Mouse (Mus musculus): ENCODE results near the gene Rec114. TPM values are rescaled to one million over a fixed set of nuclear protein-coding genes. Genes with fewer than 3 reads are reported as not detected.

Rec114 gene
- polyA plus RNA-seq, 1 experiment from 2014 or later, result 1.7 TPM

DNA sequence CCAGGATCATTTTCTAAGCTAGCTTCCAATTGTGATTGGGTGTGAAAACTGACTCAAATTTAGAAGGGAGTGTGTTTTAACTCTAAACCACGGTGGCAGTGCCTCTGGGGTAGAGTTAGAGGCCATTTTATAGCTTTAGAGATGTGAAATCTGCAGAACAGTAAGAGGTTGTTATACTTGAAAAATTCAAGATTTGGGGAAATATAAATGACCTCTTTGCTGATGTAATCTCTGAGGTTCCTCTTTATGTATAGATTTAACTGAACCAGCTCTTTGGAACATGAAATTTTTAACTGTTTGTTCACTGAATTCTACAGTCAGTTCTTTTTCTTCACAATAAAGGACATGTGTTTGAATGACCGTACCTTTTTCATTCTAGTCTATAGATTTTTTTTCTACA is 113.3 kb downstream of the Rec114 start:
- no peak overlapping the region for H3K4me3 ChIP-seq
- ATAC-seq (ENCODE audit: insufficient number of reproducible peaks, insufficient read depth, low FRiP score, low TSS enrichment, low read depth), result no peak
- 79% methylated on average over 2 of the region's 2 CpGs for WGBS

DNA sequence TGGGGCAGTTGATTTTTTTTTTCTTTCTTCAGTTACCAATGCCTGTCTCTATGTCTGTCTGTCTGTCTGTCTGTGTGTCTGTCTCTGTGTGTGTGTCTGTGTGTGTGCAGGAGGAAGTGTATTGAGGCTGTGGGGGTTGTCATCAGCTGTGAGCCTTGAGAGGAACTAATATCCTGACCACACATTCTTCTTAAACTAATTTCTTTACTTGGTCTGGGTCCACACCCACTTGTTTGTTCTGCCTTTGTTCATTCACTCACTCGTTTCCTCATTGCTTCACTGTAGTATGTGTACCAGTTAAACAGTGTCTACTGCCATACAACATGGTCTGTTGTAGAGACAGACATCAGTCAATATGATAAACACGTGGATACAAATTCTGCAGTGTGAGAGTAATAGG is 116.6 kb downstream of the Rec114 start:
- Histone ChIP-seq H3K27me3 (no peaks in the 10 kb centered on the region), H3K4me3 (no peak overlapping the region), H3K4me2 (no peak overlapping the region), H3K9ac (no peak overlapping the region), H3K27ac (no peak overlapping the region), H3K4me1 (no peaks in the 10 kb centered on the region), H3K36me3 (peaks cover 14% of the 10 kb centered on the region), H3K9me3 (no peaks in the 10 kb centered on the region)
- WGBS, result 76% methylated on average over 2 of the region's 2 CpGs
- no peak for ATAC-seq (ENCODE audit: insufficient number of reproducible peaks, insufficient read depth, low FRiP score, low TSS enrichment, low read depth)

More for the DNA sequence above, 113.3 kb downstream of the Rec114 start:
- no peaks in the 10 kb centered on the region for H3K27me3 ChIP-seq
- peaks cover 29% of the 10 kb centered on the region for H3K36me3 ChIP-seq
- H3K4me2 ChIP-seq, result no peak overlapping the region
- no peak overlapping the region for H3K9ac ChIP-seq
- H3K9me3 ChIP-seq, result no peaks in the 10 kb centered on the region
- H3K27ac ChIP-seq, result no peak overlapping the region
- no peaks in the 10 kb centered on the region for H3K4me1 ChIP-seq

DNA sequence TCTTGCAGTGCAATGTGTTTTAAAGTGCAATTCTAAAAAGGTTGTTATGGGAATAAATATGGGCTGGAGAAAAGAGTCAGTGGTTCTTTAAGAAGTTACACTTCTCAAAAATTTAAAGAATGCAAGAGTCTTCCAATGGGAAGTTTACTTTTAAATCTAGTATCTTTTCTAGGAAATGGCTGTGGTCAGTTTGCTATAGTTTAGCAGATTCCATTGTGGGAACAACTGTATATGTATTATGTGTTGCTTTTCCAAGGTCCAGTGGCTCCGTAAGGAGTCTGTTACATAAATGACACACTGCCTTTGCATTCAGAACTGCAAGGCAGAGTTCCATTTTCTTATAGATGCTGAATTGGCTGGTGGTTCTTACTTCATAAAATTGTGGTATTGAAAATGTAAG is 120.8 kb downstream of the Rec114 start:
- H3K9ac ChIP-seq, result no peak overlapping the region
- WGBS, result 63% methylated on average over 1 of the region's 1 CpGs
- no peak for ATAC-seq (ENCODE audit: insufficient number of reproducible peaks, insufficient read depth, low FRiP score, low TSS enrichment, low read depth)

DNA sequence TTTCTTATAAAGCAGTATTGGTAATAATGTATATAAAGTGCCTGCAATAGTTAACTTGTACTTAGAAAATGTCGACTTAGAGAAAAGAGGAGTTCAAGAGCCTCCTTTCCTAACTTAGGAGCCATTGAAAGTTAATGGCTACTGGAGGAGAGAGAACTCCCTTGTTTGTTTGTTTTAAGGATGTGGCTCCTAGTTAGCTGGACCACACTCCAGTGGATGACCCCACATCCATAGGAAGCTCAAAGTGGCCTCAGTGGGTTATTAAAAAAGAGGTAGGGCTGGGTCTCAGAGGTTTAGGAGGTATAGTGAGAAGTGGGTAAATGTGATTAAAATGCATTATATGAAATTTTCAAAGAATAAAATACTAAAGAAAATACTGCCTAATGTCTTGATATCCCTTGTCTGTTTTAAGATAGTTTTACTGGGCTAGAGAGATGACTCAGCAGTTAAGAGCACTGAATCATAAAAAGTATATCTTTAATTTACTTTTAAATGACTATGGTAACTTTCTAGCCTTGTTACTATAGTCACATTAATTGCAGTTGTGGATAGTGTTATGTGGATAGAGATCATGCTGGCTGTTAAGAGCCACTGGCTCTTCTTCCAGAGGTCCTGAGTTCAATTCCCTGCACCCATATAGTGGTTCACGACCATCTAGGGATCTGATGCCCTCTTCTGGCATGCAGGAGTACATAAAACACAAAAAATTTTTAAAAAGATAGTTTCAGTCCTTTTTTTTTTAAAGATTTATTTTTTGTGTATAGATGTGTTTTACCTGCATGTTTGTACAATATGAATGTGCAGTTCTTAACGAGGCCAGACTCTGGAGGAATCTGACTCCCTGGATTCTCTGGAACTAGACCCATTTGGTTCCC is 128.5 kb downstream of the Rec114 start:
- no peak for ATAC-seq (ENCODE audit: insufficient number of reproducible peaks, insufficient read depth, low FRiP score, low TSS enrichment, low read depth)

More for the DNA sequence above, 120.8 kb downstream of the Rec114 start:
- no peak overlapping the region for H3K27ac ChIP-seq
- H3K4me2 ChIP-seq, result no peak overlapping the region
- H3K36me3 ChIP-seq, result peaks cover 7% of the 10 kb centered on the region
- no peaks in the 10 kb centered on the region for H3K9me3 ChIP-seq
- peaks cover 8% of the 10 kb centered on the region; the same call in 1 of the 2 replicates for H3K4me1 ChIP-seq
- H3K4me3 ChIP-seq, result no peak overlapping the region
- H3K27me3 ChIP-seq, result no peaks in the 10 kb centered on the region

DNA sequence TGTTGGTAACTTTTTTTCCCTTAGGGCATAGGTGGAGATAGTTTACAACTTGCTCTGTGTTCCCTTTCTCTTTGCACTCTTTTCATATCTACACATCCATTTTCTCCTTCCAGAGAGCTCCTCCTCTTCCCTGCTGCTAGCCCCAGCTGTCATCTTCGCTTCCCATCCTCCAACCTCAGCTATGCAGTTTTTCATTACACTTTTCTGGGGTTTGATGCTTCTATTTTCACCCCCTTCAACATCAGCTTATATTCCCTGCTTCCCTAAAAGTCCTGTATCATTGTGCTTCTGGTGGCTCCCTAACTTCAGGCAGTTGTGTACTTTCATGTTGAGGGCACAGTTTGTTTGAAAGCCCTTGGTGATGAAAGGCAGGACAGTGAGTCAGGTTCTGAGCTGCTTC is 130.0 kb downstream of the Rec114 start:
- Histone ChIP-seq H3K27me3 (no peaks in the 10 kb centered on the region), H3K9me3 (no peaks in the 10 kb centered on the region), H3K4me2 (no peak overlapping the region), H3K9ac (no peak overlapping the region), H3K4me1 (peaks cover 17% of the 10 kb centered on the region), H3K36me3 (no peaks in the 10 kb centered on the region), H3K27ac (no peak overlapping the region), H3K4me3 (no peak overlapping the region)
- 79% methylated on average over 1 of the region's 1 CpGs for WGBS
- ATAC-seq (ENCODE audit: insufficient number of reproducible peaks, insufficient read depth, low FRiP score, low TSS enrichment, low read depth), result no peak

More for the DNA sequence above, 128.5 kb downstream of the Rec114 start:
- no peaks in the 10 kb centered on the region for H3K27me3 ChIP-seq
- no peak overlapping the region for H3K4me2 ChIP-seq
- no peak overlapping the region for H3K9ac ChIP-seq
- no peak overlapping the region for H3K4me3 ChIP-seq
- H3K4me1 ChIP-seq, result peaks cover 18% of the 10 kb centered on the region
- no peaks in the 10 kb centered on the region for H3K36me3 ChIP-seq
- no peak overlapping the region for H3K27ac ChIP-seq
- 67% methylated on average over 3 of the region's 3 CpGs for WGBS
- H3K9me3 ChIP-seq, result no peaks in the 10 kb centered on the region

Other genes starting within 250 kb of the Rec114 start
- gene Cd276, start 188.5 kb downstream of the Rec114 start, polyA plus RNA-seq (2015; fragmentation: Nextera tagmentation; extraction: Ambion mirVana), result 58.4 and 58.6 TPM in 2 replicates
- gene Nptn, start 161.7 kb downstream of the Rec114 start, polyA plus RNA-seq (2015; fragmentation: Nextera tagmentation; extraction: Ambion mirVana), result 106 and 130 TPM in 2 replicates
- gene Hcn4, start 79.4 kb upstream of the Rec114 start, polyA plus RNA-seq (2015; fragmentation: Nextera tagmentation; extraction: Ambion mirVana), result 0.28 and 0.46 TPM in 2 replicates